Comparison of ENCODE assay signal across 21 mouse cellular contexts in genomic region chr8:59174578-59175357, GRCm38 (mm10).
A peak's percentile ranks its signal among the peaks of the same experiment; 100 is the strongest.
DNase-seq lines count a peak whose midpoint lies in the region; ATAC-seq lines count a peak whose summit lies in the region.
"Had no signal": no experiment of that assay in that cellular context is flagged by ENCODE, and none has a peak within 500 bp of the region (broad histone marks: within the 10 kb centered on the region; RNA-seq: fewer than 3 reads in every experiment).

No protein-coding gene starts in this region.

- peak; percentile 71; the same call in 1 of the 2 replicates for ATAC-seq in kidney, embryonic 16.5 days (ENCODE audit: low FRiP score, low TSS enrichment)
- ATAC-seq in midbrain, embryonic 11.5 days (ENCODE audit: low FRiP score), result 0 out of 2 replicates have a peak, but pooled peaks have one; percentile 33
- ATAC-seq in midbrain, embryonic 16.5 days, result no peak
- ATAC-seq: CD4-positive, CD25-positive, alpha-beta regulatory T cell, adult 4 months; forebrain, embryonic 16.5 days had no signal

- H3K36me3 ChIP-seq in kidney, embryonic 16.5 days (ENCODE audit: insufficient read depth, low read length), result no peaks in the 10 kb centered on the region
- no peaks in the 10 kb centered on the region for H3K36me3 ChIP-seq in midbrain, embryonic 11.5 days (ENCODE audit: control insufficient read depth, insufficient read depth, low read length)
- H3K36me3 ChIP-seq in midbrain, embryonic 16.5 days (ENCODE audit: control insufficient read depth, insufficient read depth, low read length), result no peaks in the 10 kb centered on the region
- H3K36me3 ChIP-seq: embryonic facial prominence, embryonic 13.5 days; forebrain, embryonic 12.5 days; heart, embryonic 12.5 days; hindbrain, embryonic 10.5 days; hindbrain, embryonic 15.5 days had no signal

- no peaks in the 10 kb centered on the region for H3K27me3 ChIP-seq in kidney, embryonic 16.5 days (ENCODE audit: insufficient read depth, low read length)
- H3K27me3 ChIP-seq in midbrain, embryonic 11.5 days (ENCODE audit: control insufficient read depth, insufficient read depth, low read length), result no peaks in the 10 kb centered on the region
- no peaks in the 10 kb centered on the region for H3K27me3 ChIP-seq in midbrain, embryonic 16.5 days (ENCODE audit: control insufficient read depth, insufficient read depth, low read depth, low read length)
- H3K27me3 ChIP-seq: embryonic facial prominence, embryonic 13.5 days; forebrain, embryonic 12.5 days; heart, embryonic 12.5 days; hindbrain, embryonic 15.5 days had no signal

- peak; percentile 12 for DNase-seq in embryo, embryonic 10 days (ENCODE audit: low spot score)
- DNase-seq in embryo, embryonic 9.5 days (ENCODE audit: extremely low spot score), result no peak
- no peak for DNase-seq in kidney, postnatal 10 days
- DNase-seq in midbrain, embryonic 11.5 days (ENCODE audit: low spot score, missing footprints), result no peak
- DNase-seq in heart, adult 11 months, result no peak
- DNase-seq in layer of hippocampus, postnatal 25 days (ENCODE audit: extremely low spot score in 1 of 2, low spot score in 1 of 2), result no peak
- DNase-seq: adrenal gland, postnatal 14 days; B cell, adult 2 months; cerebellum, adult 11-12 months; cerebellum, adult 9-10 months; cerebellum, postnatal 25 days; gastrocnemius, postnatal 14 days had no signal

- H3K4me3 ChIP-seq in kidney, embryonic 16.5 days (ENCODE audit: low read length), result no peak overlapping the region
- H3K4me3 ChIP-seq in midbrain, embryonic 11.5 days (ENCODE audit: low read depth, low read length), result no peak overlapping the region
- no peak overlapping the region for H3K4me3 ChIP-seq in midbrain, embryonic 16.5 days (ENCODE audit: low read depth, low read length)
- H3K4me3 ChIP-seq: embryonic facial prominence, embryonic 13.5 days; forebrain, embryonic 12.5 days; heart, embryonic 12.5 days; hindbrain, embryonic 10.5 days; hindbrain, embryonic 15.5 days had no signal

- no peak overlapping the region for H3K4me2 ChIP-seq in kidney, embryonic 16.5 days (replicated peaks; ENCODE audit: low read depth, low read length)
- H3K4me2 ChIP-seq in midbrain, embryonic 11.5 days, result no peak overlapping the region
- H3K4me2 ChIP-seq in midbrain, embryonic 16.5 days (ENCODE audit: low read length), result no peak overlapping the region
- H3K4me2 ChIP-seq: embryonic facial prominence, embryonic 13.5 days; forebrain, embryonic 12.5 days; heart, embryonic 12.5 days; hindbrain, embryonic 15.5 days had no signal

- H3K9me3 ChIP-seq in kidney, embryonic 16.5 days (ENCODE audit: low read length), result no peaks in the 10 kb centered on the region
- H3K9me3 ChIP-seq in midbrain, embryonic 11.5 days (ENCODE audit: control insufficient read depth, low read length), result no peaks in the 10 kb centered on the region
- H3K9me3 ChIP-seq in midbrain, embryonic 16.5 days (replicated peaks; ENCODE audit: control insufficient read depth, low read length, poor library complexity, severe bottlenecking), result peaks cover 3% of the 10 kb centered on the region; the same call in 1 of the 2 replicates
- H3K9me3 ChIP-seq: embryonic facial prominence, embryonic 13.5 days; forebrain, embryonic 12.5 days; heart, embryonic 12.5 days; hindbrain, embryonic 10.5 days; hindbrain, embryonic 15.5 days had no signal

- H3K27ac ChIP-seq in kidney, embryonic 16.5 days (ENCODE audit: low read length), result no peak overlapping the region
- no peak overlapping the region for H3K27ac ChIP-seq in midbrain, embryonic 11.5 days (ENCODE audit: low read depth, low read length)
- no peak overlapping the region for H3K27ac ChIP-seq in midbrain, embryonic 16.5 days (ENCODE audit: low read length)
- H3K27ac ChIP-seq: embryonic facial prominence, embryonic 13.5 days; forebrain, embryonic 12.5 days; hindbrain, embryonic 10.5 days; hindbrain, embryonic 15.5 days had no signal

- 26% methylated on average over 1 of the region's 1 CpGs for WGBS in kidney, embryonic 16.5 days
- 76% methylated on average over 1 of the region's 1 CpGs for WGBS in midbrain, embryonic 11.5 days
- 71% methylated on average over 1 of the region's 1 CpGs for WGBS in midbrain, embryonic 16.5 days

- no peak overlapping the region for H3K9ac ChIP-seq in kidney, embryonic 16.5 days (replicated peaks; ENCODE audit: low read length)
- no peak overlapping the region for H3K9ac ChIP-seq in midbrain, embryonic 11.5 days (ENCODE audit: low read length)
- no peak overlapping the region for H3K9ac ChIP-seq in midbrain, embryonic 16.5 days (ENCODE audit: low read depth, low read length)
- H3K9ac ChIP-seq: embryonic facial prominence, embryonic 13.5 days; forebrain, embryonic 12.5 days; heart, embryonic 12.5 days; hindbrain, embryonic 15.5 days had no signal

- 0 out of 2 replicates have a peak, but pooled peaks cover 3% of the 10 kb centered on the region for H3K4me1 ChIP-seq in kidney, embryonic 16.5 days (ENCODE audit: insufficient read depth, low read length)
- no peaks in the 10 kb centered on the region for H3K4me1 ChIP-seq in midbrain, embryonic 11.5 days (ENCODE audit: control insufficient read depth, insufficient read depth, low read length)
- H3K4me1 ChIP-seq in midbrain, embryonic 16.5 days (ENCODE audit: control insufficient read depth, insufficient read depth, low read length), result no peaks in the 10 kb centered on the region
- H3K4me1 ChIP-seq: embryonic facial prominence, embryonic 13.5 days; forebrain, embryonic 12.5 days; heart, embryonic 12.5 days; hindbrain, embryonic 10.5 days; hindbrain, embryonic 15.5 days had no signal
